9 mouse cellular contexts compared by ENCODE assay signal in genomic region chr2:179307286-179307931, GRCm38 (mm10).
DNase-seq lines count a peak whose midpoint lies in the region; ATAC-seq and TF ChIP-seq lines count a peak whose summit lies in the region.
"Had no signal": no experiment of that assay in that cellular context is flagged by ENCODE, and none has a peak within 500 bp of the region (broad histone marks: within the 10 kb centered on the region; RNA-seq: fewer than 3 reads in every experiment).

No protein-coding gene starts in this region.

- DNase-seq in kidney, postnatal 36 days = no peak
- peak; percentile 82 for DNase-seq in embryo, embryonic 10 days (ENCODE audit: low spot score)
- DNase-seq in forebrain, postnatal 0 days = peak; percentile 63
- DNase-seq in midbrain, embryonic 14.5 days = peak; percentile 85
- no peak for DNase-seq in thymus, postnatal 25 days
- no peak for DNase-seq in gastrocnemius, adult 2 months
- no peak for DNase-seq in urinary bladder, postnatal 14 days (ENCODE audit: low spot score)

- WGBS in kidney, embryonic 14.5 days = 13% methylated on average over 11 of the region's 11 CpGs
- 10% methylated on average over 11 of the region's 11 CpGs for WGBS in forebrain, postnatal 0 days
- WGBS in midbrain, embryonic 14.5 days = 2% methylated on average over 11 of the region's 11 CpGs

- H3K4me1 ChIP-seq in kidney, embryonic 14.5 days (ENCODE audit: control insufficient read depth, insufficient read depth, low read length) = peaks cover 10% of the 10 kb centered on the region; the same call in 1 of the 2 replicates
- peaks cover 6% of the 10 kb centered on the region; the same call in 1 of the 2 replicates for H3K4me1 ChIP-seq in forebrain, postnatal 0 days (ENCODE audit: insufficient read depth)
- H3K4me1 ChIP-seq in midbrain, embryonic 14.5 days (ENCODE audit: control insufficient read depth, insufficient read depth, low read length) = peaks cover 24% of the 10 kb centered on the region
- H3K4me1 ChIP-seq: liver, embryonic 12.5 days had no signal

- no peaks in the 10 kb centered on the region for H3K9me3 ChIP-seq in kidney, embryonic 14.5 days (ENCODE audit: control insufficient read depth, low read length)
- no peaks in the 10 kb centered on the region for H3K9me3 ChIP-seq in forebrain, postnatal 0 days (ENCODE audit: low read length)
- no peaks in the 10 kb centered on the region for H3K9me3 ChIP-seq in midbrain, embryonic 14.5 days (ENCODE audit: control insufficient read depth, low read length)
- H3K9me3 ChIP-seq: liver, embryonic 12.5 days had no signal

- H3K27ac ChIP-seq in kidney, embryonic 14.5 days (ENCODE audit: low read depth, low read length) = no peak overlapping the region
- H3K27ac ChIP-seq in forebrain, postnatal 0 days (ENCODE audit: low read depth, low read length) = peak overlapping the region; percentile 41; the same call in 1 of the 2 replicates
- H3K27ac ChIP-seq in midbrain, embryonic 14.5 days (replicated peaks; ENCODE audit: low read depth, low read length) = peak overlapping the region; percentile 73
- no peak overlapping the region for H3K27ac ChIP-seq in gastrocnemius, adult 2 months
- H3K27ac ChIP-seq: liver, embryonic 12.5 days had no signal

- no peaks in the 10 kb centered on the region for H3K36me3 ChIP-seq in kidney, embryonic 14.5 days (ENCODE audit: control insufficient read depth, insufficient read depth, low read length)
- H3K36me3 ChIP-seq in forebrain, postnatal 0 days (ENCODE audit: insufficient read depth) = no peaks in the 10 kb centered on the region
- no peaks in the 10 kb centered on the region for H3K36me3 ChIP-seq in midbrain, embryonic 14.5 days (ENCODE audit: control insufficient read depth, insufficient read depth, low read length)
- H3K36me3 ChIP-seq: liver, embryonic 12.5 days had no signal

- peaks cover 3% of the 10 kb centered on the region; the same call in 1 of the 2 replicates for H3K27me3 ChIP-seq in kidney, embryonic 14.5 days (ENCODE audit: control insufficient read depth, insufficient read depth, low read length)
- no peaks in the 10 kb centered on the region for H3K27me3 ChIP-seq in forebrain, postnatal 0 days (ENCODE audit: insufficient read depth, low read length)
- 0 out of 2 replicates have a peak, but pooled peaks cover 4% of the 10 kb centered on the region for H3K27me3 ChIP-seq in midbrain, embryonic 14.5 days (ENCODE audit: control insufficient read depth, insufficient read depth, low read length)
- H3K27me3 ChIP-seq: liver, embryonic 12.5 days had no signal

- no peak overlapping the region for H3K9ac ChIP-seq in kidney, embryonic 14.5 days (ENCODE audit: low read depth, low read length)
- H3K9ac ChIP-seq in forebrain, postnatal 0 days = no peak overlapping the region
- H3K9ac ChIP-seq in midbrain, embryonic 14.5 days (replicated peaks; ENCODE audit: low read length) = no peak overlapping the region; the same call in 1 of the 2 replicates
- H3K9ac ChIP-seq: liver, embryonic 12.5 days had no signal

- no peak overlapping the region for H3K4me3 ChIP-seq in kidney, embryonic 14.5 days (ENCODE audit: low read length)
- H3K4me3 ChIP-seq in forebrain, postnatal 0 days (ENCODE audit: low read depth, low read length) = no peak overlapping the region
- H3K4me3 ChIP-seq in midbrain, embryonic 14.5 days (replicated peaks; ENCODE audit: low read depth, low read length) = no peak overlapping the region
- no peak overlapping the region for H3K4me3 ChIP-seq in gastrocnemius, adult 2 months
- H3K4me3 ChIP-seq: liver, embryonic 12.5 days had no signal

- peak; percentile 22; the same call in 1 of the 2 replicates for TF ChIP-seq CTCF in forebrain, postnatal 0 days (IDR thresholded peaks at IDR 0.05; ENCODE audit: low read depth)
- no peak for TF ChIP-seq CTCF in gastrocnemius, adult 2 months (IDR thresholded peaks at IDR 0.05)

- intact Hi-C loops in gastrocnemius, adult 2 months (cut with DNase I) = no loop called here

- no peak overlapping the region for H3K4me2 ChIP-seq in kidney, embryonic 14.5 days (replicated peaks; ENCODE audit: low read depth, low read length)
- no peak overlapping the region for H3K4me2 ChIP-seq in forebrain, postnatal 0 days (ENCODE audit: low read depth)
- H3K4me2 ChIP-seq in midbrain, embryonic 14.5 days (ENCODE audit: low read length) = no peak overlapping the region
- H3K4me2 ChIP-seq: liver, embryonic 12.5 days had no signal

- ATAC-seq in kidney, embryonic 14.5 days (ENCODE audit: low FRiP score, low TSS enrichment) = peak; percentile 81
- peak; percentile 94 for ATAC-seq in forebrain, postnatal 0 days
- ATAC-seq in midbrain, embryonic 14.5 days (ENCODE audit: low FRiP score, low TSS enrichment) = peak; percentile 83
- ATAC-seq: liver, embryonic 12.5 days had no signal

Comparison
In these comparisons a context has a peak if more than half of its experiments do, and no peak if none do; other contexts are left out.
1. H3K27ac ChIP-seq: peak in forebrain, postnatal 0 days (single experiment) and midbrain, embryonic 14.5 days (single experiment); none in kidney, embryonic 14.5 days (single experiment) and gastrocnemius, adult 2 months (single experiment).
2. DNase-seq: peak in embryo, embryonic 10 days (single experiment), forebrain, postnatal 0 days (single experiment) and midbrain, embryonic 14.5 days (single experiment); none in kidney, postnatal 36 days (0 of 2), thymus, postnatal 25 days (single experiment), gastrocnemius, adult 2 months (single experiment) and urinary bladder, postnatal 14 days (single experiment).
3. Peak in every context shown above with its lines, with median percentiles within 50 percentile points of each other: ATAC-seq.